Mouse (Mus musculus) lung, postnatal 25 days (tissue): ENCODE measurements around the gene Exosc10.

Experiments used
- DNase-seq: peaks from one replicate; pipeline ENCODE4 v3.0.0; 2022; ENCODE audit warnings: low spot score

Exosc10 gene

GRCm38 (mm10) chr4:148607758-148608157 is 49.5 kb downstream of the Exosc10 start:
- DNase-seq: peak; percentile 69

- DNase-seq: no peak
Measured at GRCm38 (mm10) chr4:148609805-148610204, 51.6 kb downstream of the Exosc10 start.

GRCm38 (mm10) chr4:148610631-148611364 is 52.6 kb downstream of the Exosc10 start:
- DNase-seq: no peak

GRCm38 (mm10) chr4:148612557-148612956 is 54.3 kb downstream of the Exosc10 start:
- no peak for DNase-seq

- DNase-seq: no peak
Measured at GRCm38 (mm10) chr4:148613738-148614137, 55.5 kb downstream of the Exosc10 start.

- peak; percentile 56 for DNase-seq
Measured at GRCm38 (mm10) chr4:148619805-148620204, 61.6 kb downstream of the Exosc10 start.

GRCm38 (mm10) chr4:148620718-148621117 is 62.5 kb downstream of the Exosc10 start:
- DNase-seq: no peak

GRCm38 (mm10) chr4:148622485-148622884 is 64.3 kb downstream of the Exosc10 start:
- DNase-seq: no peak

- no peak for DNase-seq
Measured at GRCm38 (mm10) chr4:148623609-148624008, 65.4 kb downstream of the Exosc10 start.

- DNase-seq: no peak
Measured at GRCm38 (mm10) chr4:148625010-148625409, 66.8 kb downstream of the Exosc10 start.

GRCm38 (mm10) chr4:148625756-148626622 is 67.8 kb downstream of the Exosc10 start:
- DNase-seq: peak; percentile 24

- DNase-seq: peak; percentile 96
Measured at GRCm38 (mm10) chr4:148626623-148627185, 68.5 kb downstream of the Exosc10 start, which contains the start of gene Tardbp. Gene Tardbp, minus strand, starts transcription at chr4:148627019.

- DNase-seq: no peak
Measured at GRCm38 (mm10) chr4:148627246-148627645, 69.0 kb downstream of the Exosc10 start.
